Mouse (Mus musculus) cortical plate, adult 2 months (tissue): ENCODE data around the gene Sorbs1. TPM values are rescaled to one million over a fixed set of nuclear protein-coding genes. Genes with fewer than 3 reads are reported as not detected.

Experiments used
- H3K27ac ChIP-seq: fragments of 200-500 bp; 2 replicates; pipeline ENCODE4 v1.5.1; 2012; ENCODE audit warnings: low read length, control low read depth, inconsistent platforms; ENCODE audit not compliant: insufficient read depth
- H3K4me1 ChIP-seq: fragments of 200-500 bp; 2 replicates; pipeline ENCODE4 v1.6.1; 2011; ENCODE audit warnings: low read length; ENCODE audit not compliant: control insufficient read depth, insufficient read depth
- H3K4me3 ChIP-seq: fragments of 200-500 bp; 2 replicates; pipeline ENCODE4 v1.5.1; 2011; ENCODE audit warnings: mild to moderate bottlenecking, low read length, control low read depth; ENCODE audit not compliant: insufficient read depth
- CTCF ChIP-seq: fragments of 200-500 bp; IDR thresholded peaks from 2 replicates; pipeline ENCODE4 v1.5.1; 2011; ENCODE audit warnings: mild to moderate bottlenecking, control low read depth, low read length; ENCODE audit not compliant: insufficient read depth; ENCODE audit errors: extremely low read depth
- POLR2A ChIP-seq: fragments of 200-500 bp; IDR thresholded peaks from 2 replicates; pipeline ENCODE4 v1.6.1; 2011; ENCODE audit warnings: mild to moderate bottlenecking, low read length, control low read depth; ENCODE audit not compliant: insufficient read depth; ENCODE audit errors: extremely low read depth
- polyA plus RNA-seq: library from polyadenylated mRNA; depleted of rRNA; stranded (reverse); fragments of >200 nt; gene quantifications from 2 replicates; pipeline ENCODE4 v1.2.3, GENCODE M21; 2012

Sorbs1 gene
- polyA plus RNA-seq, 1 experiment, result 81.5 TPM

- TF ChIP-seq POLR2A, result no peak
- no peak for TF ChIP-seq CTCF
- H3K4me1 ChIP-seq, result peaks cover 18% of the 10 kb centered on the region
- H3K4me3 ChIP-seq, result no peak overlapping the region
- H3K27ac ChIP-seq, result no peak overlapping the region
These were observed 45.8 kb downstream of the Sorbs1 start for GRCm38 (mm10) chr19:40467810-40468209.

DNA sequence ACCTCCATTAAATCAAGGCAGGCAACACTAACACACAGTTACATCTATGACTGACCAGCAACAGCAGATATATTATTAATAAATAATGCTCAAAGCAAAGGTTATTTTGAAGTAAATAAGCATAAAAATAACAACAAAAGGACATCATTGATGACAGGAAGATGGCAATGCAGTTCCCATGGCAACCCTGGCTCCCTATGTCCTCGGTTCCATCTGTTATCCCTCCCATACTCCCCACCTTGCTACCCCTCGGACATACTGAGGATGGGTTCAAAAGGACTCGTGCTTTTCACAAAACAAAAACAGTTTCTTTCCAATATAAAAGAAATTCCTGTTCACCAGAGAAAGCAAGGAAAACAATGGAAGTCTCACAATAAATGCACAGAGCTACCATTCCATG is 48.2 kb downstream of the Sorbs1 start:
- Histone ChIP-seq H3K4me1 (peaks cover 10% of the 10 kb centered on the region), H3K4me3 (no peak overlapping the region), H3K27ac (no peak overlapping the region)
- TF ChIP-seq CTCF (no peak), POLR2A (no peak)

GRCm38 (mm10) chr19:40464408-40464807 is 49.2 kb downstream of the Sorbs1 start:
- Histone ChIP-seq H3K4me1 (peaks cover 9% of the 10 kb centered on the region), H3K4me3 (no peak overlapping the region), H3K27ac (no peak overlapping the region)
- no peak for TF ChIP-seq POLR2A
- no peak for TF ChIP-seq CTCF

DNA sequence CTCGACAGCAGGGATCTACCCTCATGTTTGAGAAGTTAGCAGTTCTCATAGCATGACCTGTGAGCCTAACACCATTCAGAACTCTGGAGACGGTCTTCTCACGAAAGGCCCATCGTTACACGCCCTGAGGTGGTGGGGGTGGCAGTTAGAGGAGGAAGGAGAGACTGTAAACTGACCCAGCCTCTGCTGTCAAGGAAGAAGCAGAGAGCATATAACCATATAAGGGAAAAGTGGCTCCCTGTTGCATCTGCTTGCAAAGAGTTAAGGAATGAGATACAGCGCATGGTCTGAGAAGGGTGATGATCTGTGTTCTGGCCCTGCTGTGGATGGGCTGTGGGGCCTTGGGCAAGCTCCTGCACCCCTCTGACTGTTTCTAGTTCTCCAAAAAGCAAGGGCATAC is 50.7 kb downstream of the Sorbs1 start:
- Histone ChIP-seq H3K4me1 (peaks cover 12% of the 10 kb centered on the region), H3K27ac (no peak overlapping the region), H3K4me3 (no peak overlapping the region)
- no peak for TF ChIP-seq POLR2A
- no peak for TF ChIP-seq CTCF

- Histone ChIP-seq H3K4me1 (peaks cover 12% of the 10 kb centered on the region), H3K27ac (no peak overlapping the region)
- TF ChIP-seq POLR2A, result no peak
- TF ChIP-seq CTCF, result no peak
These were observed 51.1 kb downstream of the Sorbs1 start for GRCm38 (mm10) chr19:40462481-40462880.

GRCm38 (mm10) chr19:40461662-40462061 is 51.9 kb downstream of the Sorbs1 start:
- Histone ChIP-seq H3K4me1 (peaks cover 13% of the 10 kb centered on the region), H3K27ac (no peak overlapping the region), H3K4me3 (no peak overlapping the region)
- TF ChIP-seq CTCF (no peak), POLR2A (no peak)

More at GRCm38 (mm10) chr19:40462481-40462880, 51.1 kb downstream of the Sorbs1 start:
- H3K4me3 ChIP-seq, result no peak overlapping the region

DNA sequence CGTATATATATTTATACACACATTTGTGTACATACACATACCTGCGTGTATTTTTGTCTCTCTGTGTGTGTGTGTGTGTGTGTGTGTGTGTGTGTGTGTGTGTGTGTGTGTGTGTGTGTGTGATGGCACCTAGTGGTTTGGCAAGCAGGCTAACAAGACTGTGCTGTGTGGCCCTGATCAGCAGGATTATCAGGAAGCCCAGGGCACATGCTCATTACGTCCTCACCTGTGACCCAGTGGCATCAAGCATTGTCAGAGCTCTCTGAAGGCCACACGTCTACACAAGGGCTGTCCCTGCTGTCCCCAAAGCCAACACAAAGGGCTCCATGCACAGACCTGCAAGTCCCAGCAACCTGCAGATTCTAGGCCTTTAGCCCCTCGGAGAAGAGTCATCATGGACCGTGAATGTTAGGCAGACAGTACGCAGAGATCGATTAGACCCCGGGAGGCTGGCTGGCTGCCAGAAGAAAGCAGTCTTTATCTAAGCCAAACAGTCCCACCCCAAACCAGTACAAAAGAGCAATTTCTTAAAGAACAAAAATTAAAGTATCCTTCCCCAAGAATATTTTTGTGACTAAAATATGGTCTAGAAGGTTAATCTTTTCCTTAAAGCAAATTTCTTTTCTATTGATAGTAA is 52.6 kb downstream of the Sorbs1 start:
- Histone ChIP-seq H3K4me1 (peaks cover 17% of the 10 kb centered on the region), H3K4me3 (no peak overlapping the region), H3K27ac (no peak overlapping the region)
- no peak for TF ChIP-seq POLR2A

DNA sequence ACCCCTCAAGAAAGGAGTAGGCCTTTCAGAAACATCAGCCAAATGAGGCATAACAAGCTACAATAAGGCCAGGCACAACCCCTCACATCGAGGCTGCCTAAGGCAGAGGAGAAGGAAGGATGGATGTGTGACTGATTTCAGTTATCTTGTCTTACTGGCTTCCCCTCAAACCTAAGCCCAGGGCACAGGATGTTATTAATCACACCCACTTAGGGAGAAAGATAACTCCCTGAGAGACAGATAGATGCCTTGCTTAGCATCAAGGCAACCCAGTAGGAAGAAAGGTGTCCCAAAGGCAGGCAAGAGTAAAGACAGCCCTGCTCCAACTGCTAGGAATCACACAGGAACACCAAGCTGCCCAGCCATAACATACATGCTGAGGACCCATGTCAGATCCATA is 54.2 kb downstream of the Sorbs1 start:
- no peak overlapping the region for H3K27ac ChIP-seq
- H3K4me1 ChIP-seq, result peaks cover 15% of the 10 kb centered on the region
- no peak overlapping the region for H3K4me3 ChIP-seq
- TF ChIP-seq CTCF (no peak), POLR2A (no peak)

DNA sequence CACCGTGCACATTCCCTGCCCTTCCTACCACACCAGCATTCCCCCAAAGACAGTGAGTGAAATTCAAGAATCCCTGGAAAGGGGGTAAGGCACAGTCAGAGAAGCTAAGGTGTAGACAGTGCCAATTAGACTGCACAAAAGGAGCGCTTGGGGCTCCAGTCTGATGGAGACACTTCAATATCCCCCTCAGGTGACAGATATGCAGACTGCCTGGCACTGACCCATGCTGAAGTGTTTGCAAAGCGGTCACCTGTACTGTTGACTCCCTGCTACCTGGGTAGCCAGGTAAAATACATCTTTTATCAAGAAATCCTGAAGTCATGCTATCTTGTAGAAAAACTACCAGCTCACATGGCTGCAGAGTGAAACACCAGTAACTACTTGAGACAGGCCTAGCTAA is 54.8 kb downstream of the Sorbs1 start:
- Histone ChIP-seq H3K27ac (no peak overlapping the region), H3K4me1 (peaks cover 15% of the 10 kb centered on the region)
- TF ChIP-seq POLR2A, result no peak
- no peak for TF ChIP-seq CTCF

DNA sequence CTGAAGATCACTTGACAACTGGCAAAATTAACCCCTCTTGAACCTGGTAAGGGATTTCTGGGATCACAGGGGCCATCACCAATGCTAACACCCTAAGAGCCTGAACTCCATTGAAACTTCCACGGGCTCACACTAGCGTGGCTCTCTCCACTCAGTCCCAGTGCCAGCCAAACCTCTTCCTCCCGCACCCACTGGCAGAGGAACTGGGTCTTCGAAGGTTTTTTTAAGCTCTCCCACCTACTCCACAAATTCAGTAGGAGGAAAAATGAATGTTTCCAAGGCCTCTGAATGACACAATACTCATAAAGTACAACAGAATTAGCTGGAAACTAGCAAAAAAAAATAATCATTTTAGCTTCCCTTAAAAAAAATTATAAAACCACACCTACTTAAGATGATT is 58.3 kb downstream of the Sorbs1 start:
- peaks cover 12% of the 10 kb centered on the region for H3K4me1 ChIP-seq
- no peak overlapping the region for H3K27ac ChIP-seq
- no peak for TF ChIP-seq POLR2A
- no peak for TF ChIP-seq CTCF
- no peak overlapping the region for H3K4me3 ChIP-seq

More for the DNA sequence above, 54.8 kb downstream of the Sorbs1 start:
- no peak overlapping the region for H3K4me3 ChIP-seq
